Mouse (Mus musculus) cortical plate, adult 2 months (tissue): Measurements from ENCODE around the gene Slc17a7. TPM values are rescaled to one million over a fixed set of nuclear protein-coding genes. Genes with fewer than 3 reads are reported as not detected.
"Not testable (repeated sequence)": the region's sequence is repeated elsewhere in the genome, so short reads cannot be mapped to it uniquely, and the experiment has no call there.

Source experiments
- H3K27ac ChIP-seq: fragments of 200-500 bp; 2 replicates; pipeline ENCODE4 v1.5.1; 2012; ENCODE audit warnings: low read length, control low read depth, inconsistent platforms; ENCODE audit not compliant: insufficient read depth
- H3K4me1 ChIP-seq: fragments of 200-500 bp; 2 replicates; pipeline ENCODE4 v1.6.1; 2011; ENCODE audit warnings: low read length; ENCODE audit not compliant: control insufficient read depth, insufficient read depth
- H3K4me3 ChIP-seq: fragments of 200-500 bp; 2 replicates; pipeline ENCODE4 v1.5.1; 2011; ENCODE audit warnings: mild to moderate bottlenecking, low read length, control low read depth; ENCODE audit not compliant: insufficient read depth
- CTCF ChIP-seq: fragments of 200-500 bp; IDR thresholded peaks from 2 replicates; pipeline ENCODE4 v1.5.1; 2011; ENCODE audit warnings: mild to moderate bottlenecking, control low read depth, low read length; ENCODE audit not compliant: insufficient read depth; ENCODE audit errors: extremely low read depth
- POLR2A ChIP-seq: fragments of 200-500 bp; IDR thresholded peaks from 2 replicates; pipeline ENCODE4 v1.6.1; 2011; ENCODE audit warnings: mild to moderate bottlenecking, low read length, control low read depth; ENCODE audit not compliant: insufficient read depth; ENCODE audit errors: extremely low read depth
- polyA plus RNA-seq: library from polyadenylated mRNA; depleted of rRNA; stranded (reverse); fragments of >200 nt; gene quantifications from 2 replicates; pipeline ENCODE4 v1.2.3, GENCODE M21; 2012

Slc17a7 gene
- polyA plus RNA-seq, 1 experiment, result 1,033 TPM

DNA sequence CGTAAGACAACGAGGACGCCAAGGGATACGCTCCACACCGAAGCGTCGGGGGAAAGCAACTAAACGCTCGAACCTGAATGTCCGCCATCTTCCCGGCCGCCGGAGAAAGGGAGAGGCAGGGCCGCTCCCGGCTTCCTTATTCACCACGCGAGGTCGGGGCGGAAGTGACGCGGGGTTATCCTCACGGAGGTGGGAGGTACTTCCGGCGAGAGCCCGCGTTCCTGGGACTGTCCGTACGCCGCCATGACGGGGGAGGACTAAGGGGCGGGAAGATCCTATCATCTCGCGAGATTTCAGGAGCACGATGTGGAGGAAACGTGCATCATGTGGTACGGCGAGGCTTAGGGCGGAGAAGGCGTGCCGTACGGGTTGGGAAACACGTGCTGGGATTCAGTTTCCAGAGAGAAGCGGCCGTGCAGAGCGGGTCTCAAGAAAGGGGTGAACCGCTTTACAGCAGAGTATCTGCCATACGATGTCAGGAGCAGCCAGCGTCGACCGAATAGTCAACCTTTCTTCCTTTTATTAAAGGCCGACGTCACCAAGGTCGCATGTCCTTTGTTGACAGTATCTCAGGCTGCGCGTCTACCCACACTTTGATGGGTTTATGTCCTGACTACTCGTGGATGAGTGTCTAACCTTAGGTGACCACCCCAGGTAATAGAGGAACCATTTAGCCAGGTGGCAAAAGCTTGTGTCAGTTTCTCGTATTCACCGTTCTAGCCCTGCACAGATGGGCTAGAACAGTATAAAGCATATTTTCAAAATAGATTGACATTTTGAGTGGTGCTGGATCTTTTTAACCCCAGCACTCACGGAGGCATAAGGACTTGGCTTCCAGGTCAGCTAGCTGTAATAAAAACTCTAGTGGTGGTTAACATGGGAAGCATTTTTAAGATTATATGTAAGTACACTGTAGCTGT is 39.3 kb upstream of the Slc17a7 start, which contains the start of gene Rps11:
TSS of gene Rps11 (minus strand) at position 216 of the 920 bp plus-strand sequence.
- peak within 1 kb of the TSS; percentile 17 for H3K27ac ChIP-seq
- peak within 1 kb of the TSS; percentile 69 for H3K4me3 ChIP-seq
- 0 out of 2 replicates have a peak, but pooled peaks cover 2% of the 10 kb centered on the region for H3K4me1 ChIP-seq
- TF ChIP-seq POLR2A (peak; percentile 74), CTCF (no peak)

DNA sequence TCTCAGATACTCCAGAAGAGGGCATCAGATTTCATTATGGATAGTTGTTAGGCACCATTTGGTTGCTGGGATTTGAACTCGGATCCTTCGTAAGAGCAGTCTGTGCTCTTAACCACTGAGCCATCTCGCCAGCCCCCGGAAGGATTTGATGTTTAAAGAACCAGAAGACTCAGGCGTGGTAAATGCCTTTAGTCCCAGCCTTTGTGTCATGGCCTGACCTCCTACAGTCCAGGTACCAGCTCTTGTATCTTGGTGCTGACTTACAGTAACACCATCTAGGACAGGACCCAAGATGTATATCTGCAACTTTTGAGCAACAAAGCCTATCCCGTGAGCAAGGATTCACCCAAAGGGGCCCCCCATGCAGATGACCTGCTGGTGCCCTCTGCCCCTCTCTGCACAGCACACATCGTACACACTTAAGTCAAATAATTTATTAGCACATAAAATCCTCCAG is 38.6 kb upstream of the Slc17a7 start:
- Histone ChIP-seq H3K4me3 (no peak overlapping the region; the same call in 1 of the 2 replicates), H3K27ac (no peak overlapping the region), H3K4me1 (0 out of 2 replicates have a peak, but pooled peaks cover 2% of the 10 kb centered on the region)
- TF ChIP-seq CTCF (no peak), POLR2A (no peak)

DNA sequence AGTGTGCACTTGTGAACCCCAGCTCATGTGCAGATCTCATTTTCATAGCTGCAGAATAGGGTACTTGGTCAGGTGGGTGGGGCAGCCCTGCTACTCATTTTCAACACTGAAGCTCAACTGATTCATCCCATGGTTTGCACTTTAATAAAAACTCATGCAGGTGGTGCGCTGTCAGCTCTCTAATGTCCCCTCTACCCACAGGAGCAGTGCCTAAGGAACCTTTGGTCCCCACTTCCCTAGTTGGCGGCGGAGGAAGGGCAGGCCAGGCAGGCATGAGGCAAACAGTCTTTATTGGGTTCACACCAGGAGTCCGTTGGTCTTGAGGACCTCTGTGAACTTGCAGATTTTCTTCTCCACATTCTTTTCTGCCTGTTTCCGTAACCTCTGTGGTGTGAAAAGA is 38.1 kb upstream of the Slc17a7 start:
- H3K4me3 ChIP-seq, H3K4me1 ChIP-seq, H3K27ac ChIP-seq: not testable (repeated sequence)

DNA sequence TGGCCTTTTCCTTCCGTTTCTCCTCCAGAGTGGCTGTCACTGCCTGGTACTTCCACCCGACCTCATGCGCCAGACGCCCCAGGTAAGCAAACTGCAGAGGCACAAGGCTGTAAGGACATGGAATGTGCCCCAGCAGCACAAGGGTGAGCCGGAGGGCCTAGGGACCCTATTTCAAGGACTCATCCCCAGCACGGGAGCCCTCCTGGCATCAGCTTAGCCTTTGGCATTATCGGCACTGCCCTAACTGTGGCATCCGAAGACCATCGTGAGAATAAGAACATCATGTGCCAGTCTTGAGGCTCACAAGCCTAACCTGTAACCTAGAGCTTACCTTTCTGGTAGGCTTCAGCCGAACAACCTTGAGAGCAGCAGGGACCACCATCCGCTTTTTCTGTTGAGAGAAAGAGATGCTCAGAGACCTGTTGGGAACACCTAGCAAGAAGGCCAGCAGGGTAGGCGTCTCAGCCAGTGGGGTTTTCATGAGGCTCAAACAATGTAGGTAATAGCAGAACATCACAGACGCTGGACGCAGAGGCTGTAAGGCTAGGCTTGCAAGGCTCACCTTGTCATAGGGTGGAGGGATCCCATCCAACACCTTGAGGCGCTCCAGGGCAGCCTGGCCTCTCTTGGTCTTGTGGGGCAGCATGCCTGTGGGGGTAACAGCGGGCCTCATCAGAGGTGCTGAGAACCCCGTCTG is 37.5 kb upstream of the Slc17a7 start:
- no peak overlapping the region for H3K4me3 ChIP-seq
- H3K27ac ChIP-seq, result no peak overlapping the region
- H3K4me1 ChIP-seq, result 0 out of 2 replicates have a peak, but pooled peaks cover 2% of the 10 kb centered on the region
- TF ChIP-seq POLR2A, result no peak
- no peak for TF ChIP-seq CTCF

DNA sequence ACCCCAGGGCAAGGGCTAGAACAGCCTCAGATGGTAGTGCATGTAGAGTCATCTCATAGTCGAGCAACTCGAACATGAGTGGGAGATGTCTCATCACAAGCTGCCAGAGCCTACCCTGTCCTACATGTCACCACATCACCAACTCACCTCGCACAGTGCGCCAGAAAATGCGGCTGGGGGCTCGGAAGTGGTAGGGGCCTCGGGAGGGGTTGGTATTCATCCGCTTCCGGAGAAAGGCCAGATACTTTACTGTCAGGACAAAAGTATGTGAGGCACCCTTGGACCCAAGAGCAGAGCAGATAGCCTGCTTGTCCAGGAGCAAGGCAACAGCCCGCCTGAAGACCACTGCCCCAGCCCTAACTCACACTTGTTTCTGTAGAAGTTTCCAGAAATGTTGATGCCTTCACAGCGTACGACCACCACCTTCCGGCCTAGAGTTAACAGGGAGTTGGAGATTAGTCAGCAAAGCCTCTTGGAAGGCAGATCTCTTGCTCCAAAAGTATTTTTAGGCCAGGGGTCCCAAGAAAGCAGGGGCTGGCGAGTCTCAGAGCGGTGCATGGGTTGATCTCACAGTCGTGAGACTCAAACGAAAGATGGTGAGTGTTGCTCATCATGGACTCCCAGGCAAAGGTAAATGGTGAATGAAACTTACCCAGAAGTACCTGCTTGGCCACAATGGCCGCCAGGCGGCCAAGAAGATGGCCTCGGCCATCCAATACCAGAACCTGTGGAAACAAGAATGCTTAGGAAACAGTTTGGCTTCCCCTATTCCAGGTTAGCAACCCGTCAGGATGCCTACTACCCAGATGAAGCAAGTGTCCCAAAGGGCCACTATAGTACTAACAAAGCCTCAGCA is 36.7 kb upstream of the Slc17a7 start:
- TF ChIP-seq CTCF (no peak), POLR2A (no peak)
- Histone ChIP-seq H3K4me1 (0 out of 2 replicates have a peak, but pooled peaks cover 2% of the 10 kb centered on the region), H3K4me3 (peak overlapping the region; percentile 78; the same call in 1 of the 2 replicates), H3K27ac (no peak overlapping the region)

DNA sequence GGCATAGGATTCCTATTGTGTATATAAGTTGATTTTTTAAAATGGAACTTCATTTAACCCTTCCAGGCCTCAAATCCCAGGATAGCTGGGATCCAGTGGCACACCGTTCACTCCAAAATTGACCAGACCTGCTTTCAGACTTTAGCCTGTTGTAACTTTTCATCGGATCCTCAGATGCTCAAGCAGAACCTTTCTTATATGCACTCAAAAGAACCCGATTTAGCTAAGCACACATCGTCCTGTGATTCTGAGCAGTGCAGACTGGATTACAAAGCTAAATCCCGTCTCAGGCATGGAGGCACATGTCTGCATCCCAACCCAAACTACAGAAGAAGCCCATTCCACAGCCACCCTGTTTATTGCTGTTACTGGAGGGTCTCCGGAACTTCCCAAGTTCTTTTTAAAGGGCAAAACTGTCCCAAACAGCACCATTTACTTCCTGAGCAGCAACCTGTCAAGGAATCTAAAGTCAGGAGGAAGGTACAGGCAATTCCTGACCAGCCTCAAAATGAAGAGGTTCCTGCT is 36.0 kb upstream of the Slc17a7 start:
- H3K4me1 ChIP-seq, result 0 out of 2 replicates have a peak, but pooled peaks cover 2% of the 10 kb centered on the region
- no peak for TF ChIP-seq POLR2A
- no peak overlapping the region for H3K27ac ChIP-seq
- H3K4me3 ChIP-seq, result peak overlapping the region; percentile 78

DNA sequence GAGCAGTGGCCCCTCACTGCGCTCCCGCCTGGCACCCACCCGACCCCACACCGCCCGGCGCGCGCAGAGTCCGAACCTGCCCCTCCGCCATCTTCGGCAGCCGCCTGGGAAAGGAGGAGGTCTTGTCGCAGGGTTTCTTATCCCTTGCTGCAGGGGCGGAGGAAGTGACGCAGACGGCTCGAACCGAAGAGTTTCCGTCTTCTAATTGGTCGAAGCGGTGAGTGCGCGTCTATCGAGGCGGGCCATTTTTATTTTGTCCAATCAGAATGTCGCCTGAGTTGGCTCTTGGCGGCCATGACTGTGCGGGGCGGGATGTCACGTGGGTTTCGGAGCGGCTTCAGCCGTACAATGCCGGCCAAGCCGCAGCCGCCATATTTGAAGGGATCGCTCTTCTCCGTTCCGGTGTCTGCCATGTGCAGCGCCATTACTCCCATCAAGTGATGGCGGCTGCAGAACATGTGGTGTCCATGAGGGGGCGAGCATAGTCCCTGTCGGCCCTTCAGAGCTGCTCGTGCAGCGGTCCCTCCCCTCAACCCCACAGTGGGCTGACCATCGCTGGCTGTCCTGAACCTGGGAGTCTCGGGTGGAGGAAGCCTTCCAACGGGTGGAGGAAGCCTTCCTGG is 35.0 kb upstream of the Slc17a7 start, which contains the start of gene Rpl13a:
TSS of gene Rpl13a (minus strand) at position 138 of the 623 bp plus-strand sequence.
- no peaks in the 10 kb centered on the region for H3K4me1 ChIP-seq
- peak within 1 kb of the TSS; percentile 78 for H3K4me3 ChIP-seq
- H3K27ac ChIP-seq, result peak within 1 kb of the TSS; percentile 75
- TF ChIP-seq CTCF, result peak; percentile 57
- TF ChIP-seq POLR2A, result peak; percentile 96

DNA sequence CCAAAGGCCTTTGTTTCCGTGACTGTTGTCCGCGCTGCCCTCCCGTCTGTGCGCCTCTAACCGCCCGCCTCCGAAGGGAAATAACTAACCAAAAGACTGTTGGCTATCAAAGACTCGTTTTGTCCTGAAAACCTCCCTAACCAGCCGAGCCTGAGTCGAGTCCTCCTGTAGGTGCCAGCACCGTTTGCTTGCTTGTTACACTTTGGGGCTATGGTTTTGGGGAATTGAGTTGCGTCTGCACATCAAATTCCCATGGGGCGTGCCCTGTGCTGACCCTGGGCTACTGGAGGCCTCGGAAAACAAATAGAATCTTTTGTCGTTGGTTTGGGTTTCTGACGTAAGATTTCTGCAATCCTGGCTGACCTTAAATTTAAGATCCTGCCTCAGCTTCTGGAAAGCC is 34.4 kb upstream of the Slc17a7 start:
- H3K4me1 ChIP-seq, result no peaks in the 10 kb centered on the region
- TF ChIP-seq POLR2A (no peak), CTCF (no peak)
- peak overlapping the region; percentile 68 for H3K27ac ChIP-seq
- peak overlapping the region; percentile 78 for H3K4me3 ChIP-seq
